Mouse (Mus musculus) lung, postnatal 0 days (tissue): Measurements from ENCODE around the gene Pold2. TPM values are rescaled to one million over a fixed set of nuclear protein-coding genes. Genes with fewer than 3 reads are reported as not detected.
A peak's percentile ranks its signal among the peaks of the same experiment; 100 is the strongest.

Experiments
- ATAC-seq: fragments of 200-750 bp; cut with Nextera tagmentation; 2 replicates; pipeline ENCODE4 v1.8.0; 2017; ENCODE audit warnings: moderate library complexity
- DNase-seq: peaks from one replicate; pipeline ENCODE4 v3.0.0-alpha.2; 2016; ENCODE audit warnings: low spot score
- H3K27ac ChIP-seq: fragments of 300-500 bp; sonication (generic); 2 replicates; pipeline ENCODE4 v1.5.1; 2014; ENCODE audit warnings: antibody characterized with exemption, mild to moderate bottlenecking, low read length, mixed read lengths
- H3K27me3 ChIP-seq: fragments of 300-500 bp; sonication (generic); replicated peaks from 2 replicates; pipeline ENCODE4 v1.6.1; 2014; ENCODE audit warnings: low read length, mixed read lengths; ENCODE audit not compliant: insufficient read depth
- H3K36me3 ChIP-seq: fragments of 300-500 bp; sonication (generic); 2 replicates; pipeline ENCODE4 v1.6.1; 2014; ENCODE audit warnings: low read length, mixed read lengths; ENCODE audit not compliant: insufficient read depth
- H3K4me1 ChIP-seq: fragments of 300-500 bp; sonication (generic); 2 replicates; pipeline ENCODE4 v1.6.1; 2014; ENCODE audit warnings: antibody characterized with exemption, low read depth, low read length, mixed read lengths; ENCODE audit not compliant: insufficient read depth
- H3K4me2 ChIP-seq: fragments of 300-500 bp; sonication (generic); replicated peaks from 2 replicates; pipeline ENCODE4 v1.6.1; 2014; ENCODE audit warnings: low read depth, mild to moderate bottlenecking, low read length, moderate library complexity, mixed read lengths
- H3K4me3 ChIP-seq: fragments of 300-500 bp; sonication (generic); 2 replicates; pipeline ENCODE4 v1.5.1; 2014; ENCODE audit warnings: low read depth, low read length
- H3K9ac ChIP-seq: fragments of 300-500 bp; sonication (generic); replicated peaks from 2 replicates; pipeline ENCODE4 v1.6.1; 2014; ENCODE audit warnings: low read depth, mild to moderate bottlenecking
- H3K9me3 ChIP-seq: fragments of 300-500 bp; sonication (generic); 2 replicates; pipeline ENCODE4 v1.6.1; 2016; ENCODE audit warnings: low read length, mixed read lengths
- CTCF ChIP-seq: IDR thresholded peaks from 2 replicates; pipeline ENCODE4 v1.5.1; 2016; ENCODE audit warnings: antibody characterized with exemption, mild to moderate bottlenecking
- EP300 ChIP-seq: IDR thresholded peaks from 2 replicates; pipeline ENCODE4 v1.6.1; 2016; ENCODE audit warnings: antibody characterized with exemption, mild to moderate bottlenecking, control low read depth
- WGBS: fragments of 180-500 bp; shearing (Covaris S2); extraction: QIAGEN DNeasy Blood & Tissue Kit; methylation state at CpG from one replicate; pipeline ENCODE4 v1.1.7; 2014; 5-methylcytosine and 5-hydroxymethylcytosine counted together
- polyA plus RNA-seq: library from polyadenylated mRNA; unstranded; fragments of >200 nt; fragmentation: Nextera tagmentation; extraction: Ambion mirVana; gene quantifications from 2 replicates; pipeline ENCODE4 v1.2.1, GENCODE M21; 2015

The Pold2 gene
- polyA plus RNA-seq, 1 experiment from 2014 or later = 30.1 TPM

GRCm38 (mm10) chr11:5859883-5860550 lies 18.1 kb downstream of the Pold2 start:
- WGBS = 83% methylated on average over 13 of the region's 13 CpGs
- DNase-seq = no peak

GRCm38 (mm10) chr11:5858723-5859122 lies 19.4 kb downstream of the Pold2 start:
- H3K9me3 ChIP-seq = no peaks in the 10 kb centered on the region
- WGBS = 78% methylated on average over 1 of the region's 1 CpGs

More at GRCm38 (mm10) chr11:5859883-5860550, 18.1 kb downstream of the Pold2 start:
- Histone ChIP-seq H3K9me3 (no peaks in the 10 kb centered on the region), H3K4me1 (0 out of 2 replicates have a peak, but pooled peaks cover 6% of the 10 kb centered on the region), H3K36me3 (no peaks in the 10 kb centered on the region), H3K4me3 (no peak overlapping the region), H3K27me3 (no peaks in the 10 kb centered on the region), H3K27ac (no peak overlapping the region), H3K9ac (no peak overlapping the region), H3K4me2 (no peak overlapping the region)
- no peak for TF ChIP-seq CTCF
- no peak for TF ChIP-seq EP300
- no peak for ATAC-seq

GRCm38 (mm10) chr11:5856479-5857130 lies 21.5 kb downstream of the Pold2 start:
- no peak overlapping the region for H3K27ac ChIP-seq
- DNase-seq = no peak
- H3K9ac ChIP-seq = no peak overlapping the region
- H3K27me3 ChIP-seq = no peaks in the 10 kb centered on the region
- no peak overlapping the region for H3K4me3 ChIP-seq
- H3K36me3 ChIP-seq = no peaks in the 10 kb centered on the region
- TF ChIP-seq CTCF = no peak
- no peak for TF ChIP-seq EP300
- H3K9me3 ChIP-seq = no peaks in the 10 kb centered on the region
- 75% methylated on average over 8 of the region's 8 CpGs for WGBS
- ATAC-seq = no peak
- no peak overlapping the region for H3K4me2 ChIP-seq
- H3K4me1 ChIP-seq = 0 out of 2 replicates have a peak, but pooled peaks cover 2% of the 10 kb centered on the region

More at GRCm38 (mm10) chr11:5858723-5859122, 19.4 kb downstream of the Pold2 start:
- TF ChIP-seq CTCF (peak; percentile 46), EP300 (no peak)
- H3K27ac ChIP-seq = no peak overlapping the region
- 0 out of 2 replicates have a peak, but pooled peaks cover 6% of the 10 kb centered on the region for H3K4me1 ChIP-seq
- H3K27me3 ChIP-seq = no peaks in the 10 kb centered on the region
- DNase-seq (no peak), ATAC-seq (no peak)
- H3K9ac ChIP-seq = no peak overlapping the region
- H3K4me2 ChIP-seq = no peak overlapping the region
- H3K36me3 ChIP-seq = no peaks in the 10 kb centered on the region
- no peak overlapping the region for H3K4me3 ChIP-seq

- ATAC-seq (peak; percentile 78), DNase-seq (peak; percentile 63)
- H3K9ac ChIP-seq = no peak overlapping the region
- no peaks in the 10 kb centered on the region for H3K27me3 ChIP-seq
- H3K4me1 ChIP-seq = no peaks in the 10 kb centered on the region
- H3K4me2 ChIP-seq = no peak overlapping the region
- H3K27ac ChIP-seq = no peak overlapping the region
- H3K9me3 ChIP-seq = no peaks in the 10 kb centered on the region
- WGBS = 41% methylated on average over 7 of the region's 7 CpGs
- H3K4me3 ChIP-seq = no peak overlapping the region
- TF ChIP-seq CTCF (no peak), EP300 (no peak)
- no peaks in the 10 kb centered on the region for H3K36me3 ChIP-seq
Measured at GRCm38 (mm10) chr11:5855902-5856301, 22.2 kb downstream of the Pold2 start.

- Histone ChIP-seq H3K9ac (no peak overlapping the region), H3K4me2 (no peak overlapping the region), H3K27me3 (no peaks in the 10 kb centered on the region), H3K4me3 (no peak overlapping the region), H3K36me3 (no peaks in the 10 kb centered on the region), H3K4me1 (no peaks in the 10 kb centered on the region), H3K9me3 (no peaks in the 10 kb centered on the region), H3K27ac (no peak overlapping the region)
- ATAC-seq = no peak
- no peak for DNase-seq
- TF ChIP-seq EP300 (no peak), CTCF (no peak)
Measured at GRCm38 (mm10) chr11:5855481-5855880, 22.6 kb downstream of the Pold2 start.

GRCm38 (mm10) chr11:5852314-5852713 lies 25.8 kb downstream of the Pold2 start:
- DNase-seq (no peak), ATAC-seq (no peak)
- WGBS = 27% methylated on average over 1 of the region's 1 CpGs

More at GRCm38 (mm10) chr11:5852314-5852713, 25.8 kb downstream of the Pold2 start:
- Histone ChIP-seq H3K4me3 (no peak overlapping the region), H3K9me3 (no peaks in the 10 kb centered on the region), H3K4me1 (no peaks in the 10 kb centered on the region), H3K9ac (no peak overlapping the region), H3K27me3 (no peaks in the 10 kb centered on the region), H3K36me3 (no peaks in the 10 kb centered on the region), H3K27ac (no peak overlapping the region), H3K4me2 (no peak overlapping the region)
- TF ChIP-seq EP300 (no peak), CTCF (no peak)
